Mouse (Mus musculus): ENCODE measurements around the gene Ttc28.

DNA sequence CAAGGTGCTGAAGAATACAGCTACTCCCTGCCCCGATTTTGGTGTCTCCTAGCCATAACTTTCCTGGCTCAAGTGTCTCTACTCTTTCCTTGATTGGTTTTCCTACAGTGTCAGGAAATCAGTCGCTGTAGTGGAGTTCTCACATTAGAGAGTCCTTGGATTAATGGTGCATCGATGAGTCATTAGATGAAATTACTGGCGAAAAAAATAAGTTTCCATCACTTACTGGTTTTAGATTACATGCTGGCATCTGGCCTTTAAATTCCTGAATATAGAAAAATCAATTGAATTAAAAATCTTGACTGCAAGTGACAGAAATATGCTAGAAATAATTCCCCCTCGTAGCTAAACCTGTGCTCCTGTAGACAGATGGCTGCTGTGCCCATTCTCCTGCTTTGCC lies 168.4 kb downstream of the Ttc28 start:
- TF ChIP-seq POLR2A (IDR thresholded peaks at IDR 0.05; ENCODE audit: low read depth, low read length) (no peak), CTCF (IDR thresholded peaks at IDR 0.05; ENCODE audit: extremely low read depth, insufficient read depth, insufficient read length, insufficient replicate concordance) (no peak)

Data from spleen, adult 2 months (tissue).